Mouse (Mus musculus): ENCODE measurements around the gene Serf2. TPM values are rescaled to one million over a fixed set of nuclear protein-coding genes. Genes with fewer than 3 reads are reported as not detected.

Serf2 gene
- polyA plus RNA-seq, 1 experiment, result 355 TPM

- no peak overlapping the region for H3K27ac ChIP-seq (ENCODE audit: insufficient read depth, low read length)
- no peak for TF ChIP-seq CTCF (IDR thresholded peaks at IDR 0.05; ENCODE audit: extremely low read depth, insufficient read depth, low read length)
- H3K4me3 ChIP-seq (ENCODE audit: insufficient read depth, low read length), result no peak overlapping the region
- H3K4me1 ChIP-seq (ENCODE audit: control insufficient read depth, insufficient read depth, low read length), result peaks cover 3% of the 10 kb centered on the region; the same call in 1 of the 2 replicates
Measured at GRCm38 (mm10) chr2:121418476-121418875, 30.5 kb upstream of the Serf2 start.

DNA sequence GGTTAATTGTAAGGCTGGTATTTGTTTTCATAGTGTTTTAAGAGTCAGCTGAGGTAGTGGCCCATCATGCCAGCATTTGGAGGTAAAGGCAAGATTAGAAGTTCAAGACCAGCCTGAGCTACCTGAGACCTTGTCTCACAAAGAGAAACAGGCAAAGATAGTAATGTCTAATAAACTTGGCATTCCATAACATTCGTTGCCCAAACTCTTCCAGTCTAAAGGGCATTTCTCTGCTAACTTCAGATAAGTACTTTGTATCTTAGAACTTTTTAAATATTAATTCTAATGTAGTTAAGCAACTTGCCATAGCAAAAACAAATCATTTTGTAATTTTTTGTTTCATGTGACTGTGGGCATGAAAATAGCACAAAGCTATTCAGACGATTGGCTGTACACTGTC, 25.8 kb upstream of the Serf2 start:
- no peak overlapping the region for H3K4me3 ChIP-seq (ENCODE audit: insufficient read depth, low read length)

GRCm38 (mm10) chr2:121425890-121426289, 23.1 kb upstream of the Serf2 start:
- Histone ChIP-seq H3K4me3 (ENCODE audit: insufficient read depth, low read length) (no peak overlapping the region), H3K4me1 (ENCODE audit: control insufficient read depth, insufficient read depth, low read length) (no peaks in the 10 kb centered on the region), H3K27ac (ENCODE audit: insufficient read depth, low read length) (no peak overlapping the region)
- TF ChIP-seq CTCF (IDR thresholded peaks at IDR 0.05; ENCODE audit: extremely low read depth, insufficient read depth, low read length) (no peak), POLR2A (IDR thresholded peaks at IDR 0.05; ENCODE audit: extremely low read depth, insufficient read depth, low read length) (no peak)

More for the DNA sequence above, 25.8 kb upstream of the Serf2 start:
- TF ChIP-seq CTCF (IDR thresholded peaks at IDR 0.05; ENCODE audit: extremely low read depth, insufficient read depth, low read length) (no peak), POLR2A (IDR thresholded peaks at IDR 0.05; ENCODE audit: extremely low read depth, insufficient read depth, low read length) (no peak)
- Histone ChIP-seq H3K4me1 (ENCODE audit: control insufficient read depth, insufficient read depth, low read length) (no peaks in the 10 kb centered on the region; the same call in 1 of the 2 replicates), H3K27ac (ENCODE audit: insufficient read depth, low read length) (no peak overlapping the region)

GRCm38 (mm10) chr2:121434854-121435253, 14.1 kb upstream of the Serf2 start:
- Histone ChIP-seq H3K27ac (ENCODE audit: insufficient read depth, low read length) (no peak overlapping the region), H3K4me1 (ENCODE audit: control insufficient read depth, insufficient read depth, low read length) (no peaks in the 10 kb centered on the region), H3K4me3 (ENCODE audit: insufficient read depth, low read length) (no peak overlapping the region)
- TF ChIP-seq POLR2A (IDR thresholded peaks at IDR 0.05; ENCODE audit: extremely low read depth, insufficient read depth, low read length), result no peak
- no peak for TF ChIP-seq CTCF (IDR thresholded peaks at IDR 0.05; ENCODE audit: extremely low read depth, insufficient read depth, low read length)

- no peak overlapping the region for H3K4me3 ChIP-seq (ENCODE audit: insufficient read depth, low read length)
- no peak overlapping the region for H3K27ac ChIP-seq (ENCODE audit: insufficient read depth, low read length)
- H3K4me1 ChIP-seq (ENCODE audit: control insufficient read depth, insufficient read depth, low read length), result no peaks in the 10 kb centered on the region
- TF ChIP-seq CTCF (IDR thresholded peaks at IDR 0.05; ENCODE audit: extremely low read depth, insufficient read depth, low read length) (no peak), POLR2A (IDR thresholded peaks at IDR 0.05; ENCODE audit: extremely low read depth, insufficient read depth, low read length) (no peak)
Measured at GRCm38 (mm10) chr2:121439746-121440145, 9.2 kb upstream of the Serf2 start.

DNA sequence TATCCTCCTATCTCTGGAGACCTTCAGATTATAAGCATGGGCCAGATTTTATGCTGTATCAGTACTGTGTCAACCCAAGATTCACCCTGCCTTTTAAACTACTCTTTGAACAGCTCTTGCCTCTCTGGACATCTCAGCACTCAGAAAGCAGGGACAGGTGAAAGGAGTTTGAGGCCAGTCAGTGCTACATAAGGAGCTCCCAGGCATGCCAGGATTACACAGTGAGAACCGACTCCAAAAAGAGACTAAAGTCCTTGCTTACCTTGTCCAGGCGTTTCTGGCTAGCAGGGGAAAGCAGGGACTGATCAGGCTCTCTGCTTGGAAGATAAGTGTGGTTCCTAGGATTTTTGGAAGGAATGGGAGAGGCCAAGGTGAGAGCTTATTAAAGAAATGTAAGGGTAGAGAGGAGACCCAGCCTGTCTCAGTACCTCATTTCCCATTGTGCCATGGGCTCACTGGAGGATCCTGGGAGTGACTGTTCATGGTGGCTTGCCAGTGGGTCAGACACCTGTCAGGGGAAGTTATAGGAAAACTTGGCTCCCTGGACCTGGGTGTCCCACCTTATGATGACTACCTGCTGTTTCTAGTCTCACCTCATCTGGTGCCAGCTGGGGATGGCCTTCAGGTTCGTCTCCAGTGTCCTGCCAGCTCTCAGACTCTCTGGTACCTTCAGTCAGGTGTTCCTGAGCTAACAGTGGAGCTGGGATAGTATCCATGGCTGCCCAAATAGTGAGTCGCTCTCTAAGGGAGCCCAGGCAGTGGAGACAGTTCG, 8.0 kb upstream of the Serf2 start:
- Histone ChIP-seq H3K4me3 (ENCODE audit: insufficient read depth, low read length) (no peak overlapping the region), H3K4me1 (ENCODE audit: control insufficient read depth, insufficient read depth, low read length) (no peaks in the 10 kb centered on the region), H3K27ac (ENCODE audit: insufficient read depth, low read length) (no peak overlapping the region)
- no peak for TF ChIP-seq CTCF (IDR thresholded peaks at IDR 0.05; ENCODE audit: extremely low read depth, insufficient read depth, low read length)
- no peak for TF ChIP-seq POLR2A (IDR thresholded peaks at IDR 0.05; ENCODE audit: extremely low read depth, insufficient read depth, low read length)

- Histone ChIP-seq H3K27ac (ENCODE audit: insufficient read depth, low read length) (no peak overlapping the region), H3K4me1 (ENCODE audit: control insufficient read depth, insufficient read depth, low read length) (no peaks in the 10 kb centered on the region), H3K4me3 (ENCODE audit: insufficient read depth, low read length) (no peak overlapping the region)
- TF ChIP-seq CTCF (IDR thresholded peaks at IDR 0.05; ENCODE audit: extremely low read depth, insufficient read depth, low read length), result no peak
- no peak for TF ChIP-seq POLR2A (IDR thresholded peaks at IDR 0.05; ENCODE audit: extremely low read depth, insufficient read depth, low read length)
Measured at GRCm38 (mm10) chr2:121441800-121442199, 7.2 kb upstream of the Serf2 start.

DNA sequence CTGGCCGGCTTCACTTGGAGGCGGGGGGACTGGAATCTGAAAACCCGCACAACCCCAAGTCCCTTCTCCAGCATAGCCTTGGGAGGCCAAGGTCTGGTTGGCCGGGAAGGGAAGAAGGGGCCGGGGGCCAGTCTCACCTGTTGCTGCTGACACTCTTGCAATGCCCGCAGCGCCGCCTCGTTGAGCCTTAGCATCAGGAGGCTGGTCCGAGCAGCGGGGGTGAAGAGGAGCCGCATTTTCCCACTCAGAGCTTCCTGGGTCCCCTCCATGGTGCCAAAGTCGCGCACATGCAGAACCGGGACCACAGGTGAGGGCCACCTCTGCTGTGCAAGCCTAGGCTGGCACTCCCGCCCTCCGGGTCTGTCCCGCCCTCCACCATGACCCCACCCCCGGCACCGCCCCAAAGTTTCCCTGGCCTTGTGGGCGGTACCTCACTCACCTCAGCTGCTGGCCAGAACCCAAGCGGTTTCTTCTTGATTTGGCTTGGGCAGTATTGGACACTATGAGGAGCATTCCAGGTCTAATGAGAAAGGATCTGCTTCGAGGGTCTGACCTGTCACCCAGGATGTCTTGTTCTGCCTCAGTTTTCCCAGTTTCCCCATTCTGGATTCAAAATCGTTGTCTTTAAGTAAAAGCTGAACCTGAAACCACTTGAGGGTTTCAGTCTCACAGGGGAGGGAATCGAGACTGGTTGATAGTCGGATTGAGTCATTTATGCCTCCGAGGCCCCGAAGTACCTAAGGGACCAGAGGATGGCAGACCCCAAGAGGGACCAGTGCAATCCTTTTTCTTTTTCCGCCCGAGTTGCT, 6.5 kb upstream of the Serf2 start:
- Histone ChIP-seq H3K4me3 (ENCODE audit: insufficient read depth, low read length) (0 out of 2 replicates have a peak overlapping the region, but pooled peaks have one; percentile 4), H3K27ac (ENCODE audit: insufficient read depth, low read length) (no peak overlapping the region), H3K4me1 (ENCODE audit: control insufficient read depth, insufficient read depth, low read length) (no peaks in the 10 kb centered on the region)
- TF ChIP-seq CTCF (IDR thresholded peaks at IDR 0.05; ENCODE audit: extremely low read depth, insufficient read depth, low read length) (no peak), POLR2A (IDR thresholded peaks at IDR 0.05; ENCODE audit: extremely low read depth, insufficient read depth, low read length) (no peak)

DNA sequence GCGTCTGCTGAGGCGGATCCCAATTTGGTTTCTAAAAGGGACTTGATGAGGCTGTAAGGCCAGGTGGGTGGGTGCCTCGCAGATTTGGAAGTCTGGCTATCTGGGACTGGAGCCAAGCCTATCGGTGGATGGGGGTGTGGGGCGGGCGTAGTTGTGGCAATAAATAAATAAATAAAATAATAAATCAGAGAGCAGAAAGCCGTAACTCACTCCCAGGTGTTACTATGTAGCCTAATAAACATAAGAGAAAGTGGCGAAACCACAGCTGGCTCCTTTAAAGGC, 6.0 kb upstream of the Serf2 start:
- TF ChIP-seq POLR2A (IDR thresholded peaks at IDR 0.05; ENCODE audit: extremely low read depth, insufficient read depth, low read length) (no peak), CTCF (IDR thresholded peaks at IDR 0.05; ENCODE audit: extremely low read depth, insufficient read depth, low read length) (no peak)
- H3K4me3 ChIP-seq (ENCODE audit: insufficient read depth, low read length), result 0 out of 2 replicates have a peak overlapping the region, but pooled peaks have one; percentile 4

GRCm38 (mm10) chr2:121444178-121444577, 4.8 kb upstream of the Serf2 start, which contains the start of gene Ell3:
TSS of gene Ell3 (minus strand) at chr2:121444278.
- Histone ChIP-seq H3K4me3 (ENCODE audit: insufficient read depth, low read length) (no peak within 1 kb of the TSS), H3K4me1 (ENCODE audit: control insufficient read depth, insufficient read depth, low read length) (no peaks in the 10 kb centered on the region), H3K27ac (ENCODE audit: insufficient read depth, low read length) (no peak within 1 kb of the TSS)
- TF ChIP-seq POLR2A (IDR thresholded peaks at IDR 0.05; ENCODE audit: extremely low read depth, insufficient read depth, low read length) (no peak), CTCF (IDR thresholded peaks at IDR 0.05; ENCODE audit: extremely low read depth, insufficient read depth, low read length) (no peak)

More for the DNA sequence above, 6.0 kb upstream of the Serf2 start:
- no peak overlapping the region for H3K27ac ChIP-seq (ENCODE audit: insufficient read depth, low read length)
- H3K4me1 ChIP-seq (ENCODE audit: control insufficient read depth, insufficient read depth, low read length), result no peaks in the 10 kb centered on the region

All from cortical plate, adult 2 months (tissue).